Mouse (Mus musculus) left cerebral cortex, postnatal 36 days (tissue): ENCODE results near the gene Cpeb2. TPM values are rescaled to one million over a fixed set of nuclear protein-coding genes. Genes with fewer than 3 reads are reported as not detected.
A peak's percentile ranks its signal among the peaks of the same experiment; 100 is the strongest.

Experiments
- DNase-seq, 2 experiments: peaks; one replicate each; pipeline ENCODE4 v3.0.0; 2021 to 2022; ENCODE audit warnings: low spot score in 2 of 2, mixed read lengths in 1 of 2
- intact Hi-C: fragments of 180-260 bp; cut with DNase I; formaldehyde crosslinking; loops from one replicate; pipeline ENCODE4 v1.15.1; 2025
- total RNA-seq, 2 experiments: library from RNA; stranded (reverse); gene quantifications; 2 replicates each; pipeline ENCODE4 v1.2.3; 2021

Cpeb2 gene
- total RNA-seq, 2 experiments from 2014 or later = 55.2 to 58.8 TPM

DNA sequence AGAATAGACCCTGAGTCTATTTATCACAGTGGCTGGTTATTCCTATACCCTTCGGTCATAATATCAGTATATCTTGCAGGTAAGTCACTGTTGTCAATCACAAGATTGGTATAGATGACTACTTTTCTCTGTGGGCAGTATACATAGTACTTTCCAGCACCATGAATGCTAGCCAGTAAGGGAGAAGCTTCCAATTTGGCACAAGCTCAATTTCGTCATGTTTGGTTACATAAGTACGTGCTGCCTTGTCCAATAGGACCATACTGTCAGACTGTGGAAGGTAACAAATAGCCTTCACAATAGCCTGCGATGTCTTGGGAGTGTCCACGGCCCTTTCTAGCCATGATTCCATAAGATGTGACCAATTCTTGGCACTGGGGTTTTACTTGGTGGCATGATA is 67.1 kb downstream of the Cpeb2 start:
- no peak for DNase-seq
- intact Hi-C loops = no loop called here

DNA sequence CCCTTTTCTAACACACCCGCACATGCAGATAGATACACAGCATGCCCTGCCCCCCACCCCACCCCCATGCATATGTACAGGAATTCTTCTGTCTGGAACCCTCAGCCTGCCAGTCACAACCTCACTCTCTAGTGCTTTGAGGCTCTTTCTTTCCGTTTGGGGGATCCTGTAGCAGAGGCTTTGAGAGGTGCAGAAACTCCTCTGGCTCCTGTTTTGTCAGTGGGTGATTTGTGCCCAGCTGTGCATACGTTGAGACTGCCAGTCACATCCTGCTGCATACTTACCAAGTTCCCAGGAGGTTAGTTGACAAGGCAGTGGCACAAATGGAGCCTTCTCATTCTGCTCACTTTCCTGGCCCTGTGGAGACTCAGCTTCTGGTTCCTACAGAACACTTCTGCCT is 68.0 kb downstream of the Cpeb2 start:
- intact Hi-C loops = no loop called here
- no peak for DNase-seq

DNA sequence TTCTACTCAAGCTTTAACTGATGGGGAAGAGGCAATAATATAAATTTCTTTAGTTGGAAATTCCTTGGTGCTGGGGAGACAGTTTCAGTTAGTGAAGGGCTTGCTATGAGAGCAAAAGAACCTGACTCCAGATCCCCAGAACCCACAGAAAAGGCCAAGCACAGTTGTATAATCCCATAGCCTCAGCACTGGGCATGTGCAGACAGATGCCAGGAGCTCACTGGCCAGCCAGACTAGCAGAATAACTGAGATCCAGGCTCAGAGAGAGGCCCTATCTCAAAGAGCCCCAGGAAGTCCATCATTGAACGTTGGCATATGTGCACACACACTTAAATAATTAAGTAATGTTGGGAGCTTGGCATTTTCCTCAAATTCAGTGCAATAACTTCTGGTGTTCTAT is 70.5 kb downstream of the Cpeb2 start:
- DNase-seq = no peak
- intact Hi-C loops = no loop called here

DNA sequence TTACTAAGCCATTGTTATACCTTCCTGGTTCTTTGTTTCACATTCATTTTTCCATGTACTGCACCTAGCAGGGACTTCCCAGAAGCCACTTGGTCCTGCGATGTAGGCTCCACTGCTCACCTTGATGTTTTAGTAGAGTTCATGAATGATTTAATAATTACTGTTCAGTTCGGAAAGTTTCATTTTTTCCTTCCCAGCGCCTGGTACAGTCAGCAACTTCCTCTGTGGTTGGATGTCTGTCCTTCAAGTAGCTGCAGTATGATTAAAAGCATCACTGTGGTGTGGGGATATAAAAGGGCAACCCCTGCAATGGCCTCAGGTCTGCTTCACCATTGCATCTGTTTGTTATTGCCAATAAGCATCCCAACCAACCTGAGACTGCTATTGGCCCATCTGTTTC is 72.5 kb downstream of the Cpeb2 start:
- intact Hi-C loops = no loop called here
- DNase-seq = no peak

DNA sequence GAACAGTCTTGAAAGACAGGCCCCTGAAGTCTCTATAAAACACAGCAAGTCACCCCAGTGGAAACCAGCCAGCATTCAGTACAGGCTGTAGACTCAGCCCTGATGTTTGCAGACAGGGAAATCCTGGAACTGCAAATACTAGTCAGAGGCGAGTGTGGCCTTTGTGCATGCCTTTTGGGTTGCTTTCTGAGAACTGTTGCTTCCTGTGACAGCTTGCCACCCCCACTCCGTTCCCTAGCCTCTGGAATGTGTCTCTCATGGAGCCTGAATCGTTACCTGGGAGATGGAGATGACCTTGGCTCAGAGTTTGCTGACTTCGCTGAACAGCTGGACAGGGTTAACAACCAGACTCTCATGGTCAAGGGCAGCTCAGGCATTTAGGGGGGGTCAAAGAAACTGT is 77.0 kb downstream of the Cpeb2 start:
- no peak for DNase-seq

DNA sequence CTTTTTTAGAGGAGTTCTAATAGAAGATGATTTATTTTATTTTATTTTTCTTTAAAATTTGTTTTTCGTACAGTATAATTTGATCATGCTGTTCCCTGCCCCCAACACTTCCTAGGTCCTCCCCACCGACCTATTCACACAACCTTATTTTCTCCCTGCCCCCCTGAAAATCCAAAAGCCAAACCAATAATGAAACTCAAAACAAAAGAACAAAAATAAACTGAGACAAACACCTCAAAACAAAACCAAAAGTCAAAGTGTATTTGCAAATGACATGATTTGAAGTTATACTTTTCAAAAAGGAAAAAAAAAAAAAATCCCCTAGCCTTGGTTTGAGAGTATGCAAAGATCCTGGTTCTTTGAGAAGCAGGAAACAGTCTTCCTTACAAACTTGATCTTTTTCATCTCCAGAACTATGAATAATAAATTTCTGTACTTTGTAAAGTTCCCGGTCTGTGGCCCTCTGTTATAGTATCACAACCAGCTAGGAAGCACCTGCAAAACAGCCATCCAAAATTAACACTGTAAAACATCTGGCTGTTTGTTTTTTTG is 91.4 kb downstream of the Cpeb2 start:
- no peak for DNase-seq
- intact Hi-C loops = no loop called here

More for the DNA sequence above, 77.0 kb downstream of the Cpeb2 start:
- intact Hi-C loops = no loop called here

DNA sequence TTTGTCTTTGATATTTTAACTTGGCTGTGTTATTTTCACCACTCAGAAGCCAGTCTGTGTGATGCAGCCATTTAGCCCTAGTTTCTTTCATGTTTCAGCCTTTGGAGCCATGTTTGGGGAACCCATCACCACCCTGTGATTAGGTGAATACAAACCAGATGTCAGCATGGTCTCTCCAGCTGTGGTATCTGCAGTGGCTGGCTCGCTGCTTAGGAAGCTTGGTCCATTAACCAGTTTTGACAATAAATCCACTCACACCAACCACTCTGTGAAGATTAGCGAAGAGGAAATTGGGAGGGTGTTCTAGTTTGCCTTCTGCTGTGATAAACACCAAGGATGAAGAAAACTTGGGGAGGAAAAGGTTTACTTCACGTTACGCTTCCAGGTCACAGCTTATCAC is 92.6 kb downstream of the Cpeb2 start:
- intact Hi-C loops = no loop called here
- DNase-seq = no peak

DNA sequence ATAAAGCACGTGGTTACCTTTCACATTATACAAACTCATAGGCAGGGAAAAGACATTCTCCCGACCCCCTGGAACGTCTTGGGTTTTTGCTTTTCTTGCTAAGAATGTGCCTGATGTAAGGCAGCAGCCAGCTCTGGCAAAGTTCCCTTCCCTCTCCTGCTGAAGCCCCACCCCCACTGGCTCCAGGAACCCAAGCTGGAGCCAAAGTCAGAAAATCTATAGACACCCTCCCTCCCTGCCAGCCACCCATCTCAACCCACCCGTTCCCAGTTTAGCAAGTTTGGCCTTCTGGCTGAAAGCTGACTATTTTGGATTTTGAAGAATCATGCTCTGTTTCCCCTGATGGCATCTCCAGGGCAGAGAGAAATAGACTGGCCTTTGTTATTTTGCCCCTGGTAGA is 95.6 kb downstream of the Cpeb2 start:
- DNase-seq = peak; percentile 16 to 36
- intact Hi-C loops = no loop called here

DNA sequence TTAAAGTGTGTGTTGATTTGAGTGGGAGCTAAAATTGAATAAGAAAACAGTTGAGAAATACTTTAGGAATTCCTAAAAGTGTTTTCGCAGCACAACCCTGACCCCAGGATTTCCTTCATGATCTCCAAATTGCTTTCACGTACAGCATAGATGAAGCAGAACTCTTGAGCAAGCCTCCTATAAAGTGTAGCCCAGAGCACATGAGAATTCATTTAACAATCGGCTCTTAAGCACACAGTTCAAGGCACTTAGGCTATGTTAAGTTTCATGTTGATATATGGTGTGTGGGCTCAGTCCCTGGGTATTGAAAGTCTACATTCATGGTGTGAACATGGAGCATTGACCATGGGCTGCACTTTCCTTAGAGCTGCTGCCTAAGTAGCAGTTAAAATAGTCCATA is 97.3 kb downstream of the Cpeb2 start:
- intact Hi-C loops = no loop called here
- DNase-seq = no peak

DNA sequence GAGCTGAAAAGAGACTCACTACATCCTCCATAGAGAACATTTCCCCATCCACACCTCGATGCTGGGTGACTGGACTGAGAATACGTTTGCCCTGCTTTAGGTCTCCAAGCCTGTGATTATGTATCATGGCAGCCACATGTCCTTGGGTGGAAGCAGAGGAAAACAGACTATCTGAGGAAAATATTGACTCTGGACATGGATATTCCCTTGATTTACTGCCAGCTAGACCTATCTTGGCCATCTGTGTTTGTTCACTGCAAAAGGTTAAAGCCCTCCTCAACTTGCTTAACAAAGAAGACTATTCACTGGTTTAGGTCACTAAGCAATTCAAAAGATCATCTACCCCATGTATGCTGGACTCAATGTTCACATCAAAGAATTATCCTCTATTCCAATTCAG is 101.5 kb downstream of the Cpeb2 start:
- intact Hi-C loops = no loop called here
- no peak for DNase-seq

DNA sequence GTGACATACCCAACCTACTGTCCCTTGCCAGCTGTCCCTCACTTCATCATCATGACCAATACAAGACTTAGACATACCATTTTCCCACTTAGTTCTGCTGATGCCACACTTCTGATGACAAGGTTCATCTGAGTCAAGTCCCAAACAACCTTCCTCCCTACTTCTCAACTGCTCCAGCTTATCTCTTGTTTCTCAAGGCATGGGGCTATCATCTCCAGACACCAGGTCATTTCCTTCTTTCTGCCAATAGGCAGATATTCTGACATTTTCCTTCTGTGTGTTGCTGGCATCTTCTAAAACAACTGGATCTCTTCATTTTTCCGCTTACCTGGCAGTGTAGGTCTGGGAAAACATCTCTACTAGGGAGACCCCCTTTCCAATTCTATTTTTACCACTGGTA is 104.2 kb downstream of the Cpeb2 start:
- intact Hi-C loops = no loop called here
- no peak for DNase-seq

DNA sequence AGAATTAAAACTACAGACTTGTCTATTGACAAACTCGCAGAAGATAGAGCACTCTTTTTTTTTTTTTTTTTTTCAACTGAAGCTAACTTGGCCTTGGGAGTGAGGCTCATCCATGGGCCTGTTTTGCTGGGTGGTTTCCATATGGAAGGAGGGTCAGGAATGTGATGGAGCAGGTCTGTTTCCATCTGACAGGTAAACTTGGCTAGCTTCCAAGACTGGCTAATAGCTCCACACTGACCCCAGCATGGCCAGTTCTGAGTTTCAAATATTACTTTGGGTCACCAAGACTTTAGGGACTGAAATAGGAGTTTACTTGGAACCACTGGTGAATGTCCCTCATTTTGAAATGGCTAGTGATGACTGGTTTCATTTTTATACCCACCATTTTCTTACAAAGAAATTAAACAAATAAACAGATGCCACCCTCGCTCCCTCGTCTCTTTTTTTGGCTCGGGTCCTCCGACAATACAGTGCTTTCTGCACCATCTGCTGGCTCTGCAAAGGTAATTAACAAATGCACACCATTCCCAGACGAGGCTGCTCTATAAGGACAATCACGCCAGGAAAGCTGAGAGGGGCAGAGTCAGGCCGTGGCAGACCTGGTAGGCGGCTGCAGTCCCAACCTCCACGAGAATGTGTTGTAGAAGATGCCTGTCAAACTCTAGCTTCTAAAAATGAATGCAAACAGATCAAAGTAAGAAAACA is 106.0 kb downstream of the Cpeb2 start:
- no peak for DNase-seq
- intact Hi-C loops = no loop called here
